Mouse (Mus musculus) adrenal gland, adult 18-20 months (tissue): ENCODE results near the gene Slc18a2. TPM values are rescaled to one million over a fixed set of nuclear protein-coding genes. Genes with fewer than 3 reads are reported as not detected.

Source experiments
- DNase-seq, 2 experiments: peaks; one replicate each; pipeline ENCODE4 v3.0.0; 2021 to 2022; ENCODE audit warnings: low spot score in 2 of 2
- long read RNA-seq, 2 experiments: library from polyadenylated mRNA; stranded (forward); transcript quantifications; one replicate each; pipeline ENCODE4 v2.0.0; 2021
- total RNA-seq, 2 experiments: library from RNA; stranded (reverse); gene quantifications; 1 replicate in 1 of 2; 2 replicates in 1 of 2; pipeline ENCODE4 v1.2.3; 2021

Gene Slc18a2
- 10 to 100 TPM; 11.4 to 20.1 TPM for total RNA-seq
- long read RNA-seq, experiment 1, transcript Slc18a2-201 (16 exons, 3,785 nt): major isoform, 19 of 28 reads
- long read RNA-seq, experiment 1, partial matches to known transcripts: 6 of 28 reads
- long read RNA-seq, experiment 1, other reads (novel, unspliced or antisense): 3 of 28 reads
- long read RNA-seq, experiment 2, transcript Slc18a2-201 (16 exons, 3,785 nt): major isoform, 29 of 51 reads
- long read RNA-seq, experiment 2, partial matches to known transcripts: 22 of 51 reads
- long read RNA-seq, experiment 2, other reads (novel, unspliced or antisense): 0 of 51 reads

- DNase-seq: no peak
Measured at GRCm38 (mm10) chr19:59260718-59261442, at the start of gene Slc18a2. Slc18a2 (plus strand) TSS chr19:59260896.

GRCm38 (mm10) chr19:59216891-59217290 lies 43.8 kb upstream of the Slc18a2 start:
- no peak for DNase-seq

- no peak for DNase-seq
Measured at GRCm38 (mm10) chr19:59218991-59219390, 41.7 kb upstream of the Slc18a2 start, which contains the start of gene Kcnk18. Kcnk18 (plus strand) TSS chr19:59219214.

- no peak for DNase-seq
Measured at GRCm38 (mm10) chr19:59221131-59221530, 39.6 kb upstream of the Slc18a2 start.

- no peak for DNase-seq
Measured at GRCm38 (mm10) chr19:59228376-59228775, 32.3 kb upstream of the Slc18a2 start.

- no peak for DNase-seq
Measured at GRCm38 (mm10) chr19:59232786-59233185, 27.9 kb upstream of the Slc18a2 start.

- DNase-seq: no peak
Measured at GRCm38 (mm10) chr19:59235001-59235400, 25.7 kb upstream of the Slc18a2 start.

- no peak for DNase-seq
Measured at GRCm38 (mm10) chr19:59236046-59236445, 24.6 kb upstream of the Slc18a2 start.

- no peak for DNase-seq
Measured at GRCm38 (mm10) chr19:59238630-59239029, 22.1 kb upstream of the Slc18a2 start.

GRCm38 (mm10) chr19:59239124-59239817 lies 21.4 kb upstream of the Slc18a2 start:
- DNase-seq: peak; percentile 92 to 95

GRCm38 (mm10) chr19:59241987-59242386 lies 18.7 kb upstream of the Slc18a2 start:
- peak in 1 of 2 experiments; percentile 33 for DNase-seq

GRCm38 (mm10) chr19:59243057-59243456 lies 17.6 kb upstream of the Slc18a2 start:
- DNase-seq: no peak

GRCm38 (mm10) chr19:59248144-59248543 lies 12.6 kb upstream of the Slc18a2 start:
- peak in 1 of 2 experiments; percentile 28 for DNase-seq

- DNase-seq: no peak
Measured at GRCm38 (mm10) chr19:59248553-59249286, 12.0 kb upstream of the Slc18a2 start.

GRCm38 (mm10) chr19:59252651-59253050 lies 8.0 kb upstream of the Slc18a2 start:
- DNase-seq: no peak

GRCm38 (mm10) chr19:59259633-59260032 lies 1.1 kb upstream of the Slc18a2 start:
- DNase-seq: no peak

- DNase-seq: no peak
Measured at GRCm38 (mm10) chr19:59261604-59262003, 908 bp downstream of the Slc18a2 start.

GRCm38 (mm10) chr19:59263171-59263570 lies 2.5 kb downstream of the Slc18a2 start:
- no peak for DNase-seq

GRCm38 (mm10) chr19:59264838-59265532 lies 4.3 kb downstream of the Slc18a2 start:
- no peak for DNase-seq

GRCm38 (mm10) chr19:59265907-59266306 lies 5.2 kb downstream of the Slc18a2 start:
- DNase-seq: no peak
